Mouse (Mus musculus) layer of hippocampus, postnatal 14 days (tissue): ENCODE results near the gene Zic1. TPM values are rescaled to one million over a fixed set of nuclear protein-coding genes. Genes with fewer than 3 reads are reported as not detected.

Experiments used
- DNase-seq, 2 experiments: peaks; one replicate each; pipeline ENCODE4 v3.0.0; 2021 to 2022; ENCODE audit warnings: low spot score in 2 of 2, mixed read lengths in 1 of 2
- total RNA-seq, 2 experiments: library from RNA; stranded (reverse); gene quantifications; 2 replicates each; pipeline ENCODE4 v1.2.3; 2021

Gene Zic1
- total RNA-seq, 2 experiments from 2014 or later, result 28.5 to 30.0 TPM

- no peak for DNase-seq
Measured at GRCm38 (mm10) chr9:91355270-91355589, 10.4 kb downstream of the Zic1 start.

GRCm38 (mm10) chr9:91354434-91355269 is 11.0 kb downstream of the Zic1 start:
- no peak for DNase-seq

DNA sequence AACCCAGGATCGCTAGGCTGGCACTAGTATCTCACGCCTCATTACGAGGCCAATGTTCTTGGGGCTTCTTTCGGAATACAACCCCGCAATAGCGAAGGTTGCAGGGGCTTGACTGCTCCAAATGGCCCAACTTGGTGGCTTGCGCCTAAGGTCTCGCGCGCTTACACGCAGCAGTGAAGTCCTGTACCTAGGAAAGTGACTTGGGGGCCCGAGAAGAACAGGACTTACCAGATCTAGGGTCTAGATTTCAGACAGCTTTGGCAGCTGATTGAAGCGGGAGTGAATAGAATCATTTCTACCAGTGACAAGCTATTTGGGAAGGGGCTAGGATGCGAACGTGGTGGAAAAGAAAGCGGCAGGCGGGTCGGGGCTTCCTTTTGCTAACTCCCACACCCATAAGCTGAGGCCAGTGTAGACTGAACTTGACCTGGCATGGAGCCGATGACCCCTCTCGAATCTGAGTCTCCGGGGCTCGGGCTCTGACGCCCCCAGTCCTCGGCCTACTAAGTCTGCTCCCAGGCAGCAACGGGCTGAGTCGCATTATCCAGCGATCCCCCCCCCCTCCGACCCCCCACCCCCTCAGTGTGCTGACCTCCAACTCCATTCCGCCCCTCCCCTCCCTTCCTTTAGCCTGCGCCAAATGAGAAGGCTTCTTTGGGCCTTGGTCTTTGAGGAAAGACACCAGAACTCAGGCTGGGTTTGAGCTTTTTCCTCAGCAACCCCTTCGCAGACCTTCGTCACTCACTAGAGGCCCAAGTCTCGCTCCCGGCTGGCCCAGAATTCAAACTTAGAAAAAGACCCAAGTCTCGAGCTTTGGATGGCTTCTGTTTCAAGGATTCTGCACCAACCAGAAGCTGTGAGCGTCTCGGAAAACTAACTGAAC is 11.8 kb downstream of the Zic1 start:
- DNase-seq, result no peak

GRCm38 (mm10) chr9:91352786-91353185 is 12.8 kb downstream of the Zic1 start:
- DNase-seq, result no peak

DNA sequence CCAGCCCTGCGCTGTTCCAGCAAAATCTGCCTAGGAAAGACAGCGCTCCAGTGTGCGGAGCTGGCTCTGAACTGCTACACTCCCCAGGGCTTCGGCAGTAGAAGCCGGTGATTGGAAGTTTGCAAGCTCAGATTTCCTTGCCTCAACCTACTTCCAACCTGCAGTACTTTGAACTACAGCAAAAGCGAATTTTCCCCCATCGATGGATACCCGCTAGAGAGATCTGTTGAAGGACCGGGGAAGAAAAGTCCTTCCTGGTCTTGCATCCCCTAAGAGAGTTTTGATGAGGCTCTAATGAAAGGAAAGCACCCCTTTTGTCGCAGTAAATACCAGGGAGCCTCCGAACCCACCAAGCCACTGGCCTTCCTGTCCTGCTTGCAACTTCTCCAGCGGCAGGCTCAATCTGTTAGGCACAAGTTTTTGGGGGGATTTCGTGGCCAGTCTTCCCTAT is 13.6 kb downstream of the Zic1 start:
- DNase-seq, result no peak

DNA sequence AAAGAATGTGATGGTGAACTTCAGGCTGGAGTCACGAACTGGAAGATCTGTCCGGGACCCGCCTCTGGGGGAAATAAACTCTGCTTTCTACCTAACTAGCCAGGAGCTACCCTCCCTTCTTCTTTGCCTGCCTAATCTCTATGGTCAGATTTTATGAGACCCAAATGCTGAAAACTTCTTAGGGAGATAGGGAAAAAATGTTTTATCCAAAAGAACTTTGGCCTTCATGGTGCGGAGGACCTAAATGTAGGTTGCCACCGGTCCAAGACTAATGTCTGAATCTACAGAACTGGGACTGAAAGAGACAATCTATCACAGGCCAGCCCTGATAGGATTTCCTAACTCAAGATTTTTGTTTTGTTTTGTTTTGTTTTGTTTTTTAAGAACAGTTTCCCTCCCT is 14.2 kb downstream of the Zic1 start:
- DNase-seq, result no peak

GRCm38 (mm10) chr9:91350861-91351291 is 14.7 kb downstream of the Zic1 start:
- DNase-seq, result no peak

GRCm38 (mm10) chr9:91350211-91350791 is 15.3 kb downstream of the Zic1 start:
- no peak for DNase-seq

DNA sequence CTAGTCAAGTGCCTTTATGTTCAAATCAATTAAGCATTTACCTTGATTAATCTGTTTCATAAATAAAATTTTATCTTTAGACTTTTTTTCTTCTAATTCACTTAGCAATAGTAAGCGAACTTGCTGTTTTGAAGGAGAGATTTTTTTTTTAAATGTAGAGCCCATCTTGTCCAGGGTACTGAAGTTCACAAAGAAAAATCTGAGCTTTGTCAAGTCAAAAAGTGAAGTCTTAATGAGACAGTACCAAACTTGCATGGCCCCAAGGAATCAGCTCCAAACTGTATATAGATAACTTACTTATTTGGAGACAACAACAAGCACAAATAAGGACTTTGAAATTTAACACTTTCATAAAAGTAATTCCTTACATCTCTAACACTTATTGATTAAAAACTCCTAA is 16.9 kb downstream of the Zic1 start:
- DNase-seq, result no peak

DNA sequence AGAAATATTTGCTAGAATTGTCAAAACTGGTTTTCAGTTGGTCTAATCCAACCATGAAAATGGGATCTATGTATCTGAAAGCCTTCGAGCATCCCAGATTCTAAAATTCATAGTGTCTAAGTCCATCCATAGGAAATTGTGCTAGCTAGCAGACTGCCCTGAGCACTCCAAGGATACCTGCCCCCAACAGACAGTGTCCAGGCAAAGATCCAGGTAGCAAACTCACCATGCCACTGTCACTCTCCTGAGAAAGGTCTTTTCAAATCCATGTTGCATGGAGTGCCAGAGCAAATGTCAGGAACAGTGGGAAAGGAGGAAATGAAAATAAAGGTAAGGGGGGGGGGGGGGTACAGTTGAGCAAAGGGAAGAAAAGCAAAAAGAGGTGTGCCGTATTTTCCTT is 18.0 kb downstream of the Zic1 start:
- DNase-seq, result no peak

Other genes starting within 250 kb of the Zic1 start
- gene Zic4, start 3.4 kb downstream of the Zic1 start, total RNA-seq, result 1 to 10 TPM; 5.4 to 7.4 TPM